Mouse (Mus musculus) embryo, embryonic 9.5 days (tissue): ENCODE measurements around the gene Ddo.
A peak's percentile ranks its signal among the peaks of the same experiment; 100 is the strongest.

ENCODE experiments used
- DNase-seq: peaks from one replicate; pipeline ENCODE4 v3.0.0-alpha.2; 2017; ENCODE audit errors: extremely low spot score

Gene Ddo

DNA sequence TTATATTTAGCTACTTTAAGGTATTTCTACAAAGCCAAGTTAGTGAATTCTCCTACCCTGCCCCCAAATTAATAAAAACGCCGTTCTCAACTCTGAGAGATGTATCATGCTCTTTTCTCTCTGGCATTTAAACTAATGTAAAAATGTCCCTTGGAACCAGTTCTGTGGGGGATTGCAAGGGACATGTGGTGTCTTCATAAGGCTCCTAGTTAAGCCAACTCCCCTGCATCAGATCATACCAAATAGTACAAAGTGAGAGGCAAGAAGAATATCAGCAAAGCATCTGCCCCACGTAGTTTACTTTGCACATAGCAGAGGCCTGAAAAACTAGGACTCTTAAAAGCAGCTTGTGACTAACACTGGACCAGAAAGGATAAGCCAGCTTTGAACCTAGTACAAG is 86.9 kb downstream of the Ddo start:
- no peak for DNase-seq

- no peak for DNase-seq
Measured at GRCm38 (mm10) chr10:40718362-40718761, 88.6 kb downstream of the Ddo start.

GRCm38 (mm10) chr10:40719062-40719461 is 89.3 kb downstream of the Ddo start:
- DNase-seq, result no peak

DNA sequence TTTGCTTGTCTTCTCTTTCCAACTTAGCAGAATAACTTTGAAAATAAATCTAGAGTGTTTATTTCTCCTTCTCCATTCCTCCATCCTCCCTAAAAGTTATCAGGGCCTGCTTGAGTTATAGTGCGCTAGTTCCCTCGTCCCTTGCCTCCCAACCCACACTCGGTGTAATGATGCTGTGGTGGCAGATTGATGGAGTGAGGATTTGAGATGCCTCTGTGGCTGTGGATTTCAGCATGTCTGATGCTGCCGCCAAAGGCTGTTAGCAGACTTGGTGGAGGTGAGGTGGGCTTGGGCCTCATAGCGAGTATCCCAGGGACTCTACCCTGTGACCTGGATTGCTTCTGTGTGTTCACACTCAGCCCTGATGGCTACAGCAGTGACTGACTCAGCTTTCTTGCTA is 91.1 kb downstream of the Ddo start:
- DNase-seq, result no peak

- DNase-seq, result peak; percentile 39
Measured at GRCm38 (mm10) chr10:40724342-40724741, 94.5 kb downstream of the Ddo start.

DNA sequence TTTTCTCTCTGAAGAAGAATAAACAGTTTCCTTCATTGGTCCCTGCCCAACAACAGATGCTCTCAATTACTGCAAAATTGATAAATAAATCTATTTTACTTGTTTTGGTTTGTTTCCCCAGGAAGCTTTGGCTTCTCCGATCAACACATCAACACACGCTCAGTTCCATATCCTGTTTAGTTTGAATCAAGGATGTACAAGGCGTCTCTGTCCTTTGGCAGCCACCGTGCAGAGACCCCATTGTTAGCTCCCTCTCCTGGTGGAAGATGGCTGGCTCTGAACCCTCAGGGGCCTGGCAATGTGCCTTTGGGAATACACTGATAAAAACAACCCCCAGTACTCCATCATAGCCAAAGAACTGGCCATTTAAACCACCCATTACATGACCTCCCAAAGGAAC is 95.3 kb downstream of the Ddo start:
- peak; percentile 56 for DNase-seq

DNA sequence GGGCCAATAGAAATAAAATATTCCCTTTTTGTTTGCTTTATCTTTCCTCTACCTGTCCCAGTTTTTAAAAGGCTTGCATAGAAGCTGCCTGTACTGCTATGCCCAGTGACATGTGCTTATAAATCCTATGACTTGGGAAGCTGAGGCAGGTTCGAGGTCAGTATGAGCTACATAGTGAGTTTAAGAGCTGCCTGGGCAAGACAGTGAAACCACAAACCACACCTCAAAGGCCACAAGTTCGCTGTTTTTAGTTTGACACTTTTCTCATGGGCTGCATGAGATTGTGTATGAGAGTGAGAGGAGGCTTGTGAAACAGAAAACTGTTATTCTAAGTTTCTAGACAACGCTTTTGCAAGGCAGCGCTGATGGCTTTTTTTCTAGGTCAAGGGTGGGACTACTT is 95.7 kb downstream of the Ddo start:
- no peak for DNase-seq

DNA sequence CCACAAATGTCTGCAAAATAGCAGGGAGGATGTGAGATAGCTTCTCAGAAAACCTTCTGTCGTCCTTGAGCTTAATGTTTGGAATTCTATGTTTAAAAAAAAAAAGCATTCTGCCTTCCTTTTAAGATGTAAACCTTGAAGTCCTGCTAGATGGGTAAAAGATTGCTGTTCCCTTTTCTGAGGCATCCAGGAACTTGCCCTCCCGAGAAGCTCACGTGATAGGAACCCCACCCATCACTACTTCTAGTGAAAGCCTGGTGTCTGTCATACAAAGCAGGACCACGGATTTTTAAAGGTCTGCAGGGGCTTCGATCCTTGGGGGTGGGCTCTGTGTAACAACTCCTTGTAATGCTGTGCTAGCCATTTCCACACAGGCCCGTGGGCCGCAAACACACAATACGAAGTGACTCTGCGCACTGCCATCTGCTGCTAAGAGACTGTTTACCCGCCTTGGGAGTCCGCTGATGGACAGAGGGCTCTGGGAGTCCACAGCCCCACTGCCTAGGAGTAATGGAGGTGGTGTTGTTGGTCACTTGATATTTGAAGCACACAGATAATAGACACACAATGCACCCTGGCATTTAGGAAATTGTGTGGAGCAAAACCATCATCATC is 96.6 kb downstream of the Ddo start:
- DNase-seq, result no peak

DNA sequence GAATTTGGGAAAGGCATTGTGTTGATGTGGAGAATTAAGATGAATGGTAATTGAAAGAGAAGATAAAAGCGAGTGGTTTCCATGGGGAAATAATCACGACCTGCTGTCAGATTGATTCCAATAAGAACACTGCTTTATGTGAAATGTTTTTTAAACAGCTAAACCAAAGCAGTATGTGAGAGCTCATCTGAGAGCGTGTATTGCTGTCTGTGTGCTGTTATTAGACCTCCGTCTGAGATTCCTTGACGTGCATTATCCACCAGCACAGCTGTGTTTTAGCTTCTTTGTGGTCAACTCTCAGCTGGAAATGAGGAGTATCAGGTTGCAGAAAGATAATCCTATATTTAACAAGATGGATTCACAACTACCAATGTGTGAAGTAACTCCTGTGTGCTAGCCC is 97.2 kb downstream of the Ddo start:
- no peak for DNase-seq

GRCm38 (mm10) chr10:40730200-40730599 is 100.4 kb downstream of the Ddo start:
- DNase-seq, result no peak
